Mouse (Mus musculus) limb, embryonic 10.5 days (tissue): ENCODE results near the gene Paf1. TPM values are rescaled to one million over a fixed set of nuclear protein-coding genes. Genes with fewer than 3 reads are reported as not detected.

Experiments
- polyA plus RNA-seq: library from polyadenylated mRNA; unstranded; fragments of >200 nt; fragmentation: Nextera tagmentation; extraction: Ambion mirVana; gene quantifications from 2 replicates; pipeline ENCODE4 v1.2.1, GENCODE M21; 2016

Gene Paf1
- polyA plus RNA-seq, 1 experiment from 2014 or later = 91.5 TPM

Other genes starting within 250 kb of the Paf1 start
- 166 and 214 TPM in 2 replicates for gene Fbl, start 223.2 kb upstream of the Paf1 start, polyA plus RNA-seq
- 13.4 and 21.0 TPM in 2 replicates for gene Dyrk1b, start 213.5 kb upstream of the Paf1 start, polyA plus RNA-seq
- 2.9 and 3.9 TPM in 2 replicates for gene Eid2, start 125.1 kb upstream of the Paf1 start, polyA plus RNA-seq
- gene Eid2b, start 115.2 kb upstream of the Paf1 start, polyA plus RNA-seq = 7.6 and 11.2 TPM in 2 replicates
- gene Selenov, start 101.8 kb upstream of the Paf1 start, polyA plus RNA-seq = not detected in 2 replicates
- gene Dll3, start 90.7 kb upstream of the Paf1 start, polyA plus RNA-seq = 0.56 and 2.3 TPM in 2 replicates
- 223 and 243 TPM in 2 replicates for gene Timm50, start 80.9 kb upstream of the Paf1 start, polyA plus RNA-seq
- gene Supt5, start 54.2 kb upstream of the Paf1 start, polyA plus RNA-seq = 123 and 124 TPM in 2 replicates
- 972 and 1,174 TPM in 2 replicates for gene Rps16, start 42.3 kb upstream of the Paf1 start, polyA plus RNA-seq
- 90.5 and 118 TPM in 2 replicates for gene Plekhg2, start 20.4 kb upstream of the Paf1 start, polyA plus RNA-seq
- gene Zfp36, start 12.7 kb upstream of the Paf1 start, polyA plus RNA-seq = 7.5 and 7.9 TPM in 2 replicates
- 65.1 and 67.0 TPM in 2 replicates for gene Med29, start 243 bp upstream of the Paf1 start, polyA plus RNA-seq
- 6.8 and 7.7 TPM in 2 replicates for gene Gmfg, start 44.5 kb downstream of the Paf1 start, polyA plus RNA-seq
- 4.1 and 5.0 TPM in 2 replicates for gene Lrfn1, start 59.0 kb downstream of the Paf1 start, polyA plus RNA-seq
- gene Ifnl2, start 117.5 kb downstream of the Paf1 start, polyA plus RNA-seq = not detected in 2 replicates
- not detected in 2 replicates for gene Ifnl3, start 129.9 kb downstream of the Paf1 start, polyA plus RNA-seq
- not detected in 2 replicates for gene Sycn, start 147.9 kb downstream of the Paf1 start, polyA plus RNA-seq
- not detected in 2 replicates for gene Nccrp1, start 154.3 kb downstream of the Paf1 start, polyA plus RNA-seq
- 38.2 and 40.2 TPM in 2 replicates for gene Samd4b, start 205.2 kb downstream of the Paf1 start, polyA plus RNA-seq
- gene Pak4, start 205.2 kb downstream of the Paf1 start, polyA plus RNA-seq = 64.9 and 69.8 TPM in 2 replicates
- not detected in 2 replicates for gene Acp7, start 238.4 kb downstream of the Paf1 start, polyA plus RNA-seq